Mouse (Mus musculus): ENCODE data around the gene Ttc41. TPM values are rescaled to one million over a fixed set of nuclear protein-coding genes. Genes with fewer than 3 reads are reported as not detected.

Gene Ttc41
- total RNA-seq, 2 experiments from 2014 or later, result 0.42 to 2.3 TPM

DNA sequence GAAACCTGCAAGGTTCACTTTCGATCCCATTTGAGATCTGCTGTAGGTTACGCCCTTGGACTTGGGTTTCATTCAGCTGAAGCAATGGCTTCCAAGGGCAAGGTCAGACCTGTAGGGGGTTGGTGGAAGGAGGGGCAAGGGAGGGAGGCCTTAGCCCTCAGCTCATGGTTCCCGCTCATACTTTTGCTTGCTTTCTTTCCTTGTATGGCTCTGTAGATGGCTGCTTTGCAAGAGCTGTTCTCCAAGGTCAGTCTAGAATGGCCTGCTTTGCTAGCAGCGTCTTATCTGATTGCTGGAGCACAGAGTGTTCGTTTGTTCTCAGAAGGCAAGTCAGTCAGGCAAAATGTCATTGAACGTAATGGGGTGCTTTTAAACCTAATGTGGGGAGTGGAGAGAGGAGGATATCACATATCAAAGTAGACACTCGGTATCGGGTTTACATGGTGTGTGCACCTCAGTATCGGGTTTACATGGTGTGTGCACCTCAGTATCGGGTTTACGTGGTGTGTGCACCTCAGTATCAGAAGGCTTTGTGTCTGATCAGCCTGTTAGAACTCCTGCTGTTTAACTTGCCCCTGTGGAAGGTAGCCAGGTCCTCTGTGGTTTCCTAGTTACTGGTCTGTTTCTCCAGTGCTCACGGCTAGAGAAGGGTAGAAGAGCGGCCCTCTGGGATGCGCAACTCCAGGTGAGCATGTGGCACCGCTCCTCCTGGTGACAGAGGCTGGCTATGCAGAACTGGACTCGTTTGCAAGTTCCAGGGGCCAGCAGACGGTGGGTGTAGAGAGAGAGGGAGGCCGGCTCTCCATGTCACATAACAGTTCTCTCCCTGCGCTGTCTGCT, 108.9 kb downstream of the Ttc41 start:
- no peak for ATAC-seq (replicated peaks; ENCODE audit: low FRiP score, low TSS enrichment, poor library complexity, severe bottlenecking)

DNA sequence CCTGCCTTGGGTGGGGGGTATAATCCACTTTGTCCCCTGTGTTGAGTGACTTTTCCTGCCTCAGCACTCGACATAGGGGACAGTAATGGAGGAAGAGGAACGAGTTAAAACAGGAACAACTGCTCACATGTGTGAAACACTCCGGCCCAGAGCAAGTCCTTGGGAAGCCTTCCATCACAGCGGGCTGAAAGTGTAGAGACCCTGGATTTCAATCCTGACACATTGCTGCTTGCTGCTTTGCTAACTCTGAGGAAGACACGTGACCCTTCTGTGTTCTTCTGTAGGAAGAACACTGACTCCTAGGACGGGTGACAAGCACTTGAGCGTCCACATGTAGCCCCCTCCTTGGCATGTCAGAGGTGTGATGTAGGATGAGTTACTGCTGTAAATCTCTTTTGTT, 109.5 kb downstream of the Ttc41 start:
- no peak for ATAC-seq (replicated peaks; ENCODE audit: low FRiP score, low TSS enrichment, poor library complexity, severe bottlenecking)

GRCm38 (mm10) chr10:86819649-86820165, 114.1 kb downstream of the Ttc41 start:
- ATAC-seq (replicated peaks; ENCODE audit: low FRiP score, low TSS enrichment, poor library complexity, severe bottlenecking), result no peak

GRCm38 (mm10) chr10:86821014-86821413, 115.4 kb downstream of the Ttc41 start:
- ATAC-seq (replicated peaks; ENCODE audit: low FRiP score, low TSS enrichment, poor library complexity, severe bottlenecking), result no peak

DNA sequence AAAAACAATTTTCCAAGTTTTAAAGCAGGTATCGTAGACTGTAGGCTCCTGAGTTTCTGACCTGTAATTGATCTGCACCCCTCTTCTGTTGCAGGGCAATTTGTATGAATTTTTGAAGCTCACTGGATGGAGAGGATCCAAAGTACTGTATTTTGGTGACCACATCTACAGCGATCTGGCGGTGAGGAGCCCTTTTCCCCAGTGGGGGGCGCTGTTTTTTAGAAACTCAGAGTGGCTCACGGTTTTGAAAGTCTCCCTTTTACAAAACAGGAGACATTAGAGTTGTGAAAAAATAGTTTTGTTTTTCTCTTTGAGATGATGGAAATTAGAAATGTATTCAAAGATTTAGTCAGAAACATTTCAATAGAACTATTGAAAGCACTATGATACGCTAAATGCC, 118.5 kb downstream of the Ttc41 start:
- no peak for ATAC-seq (replicated peaks; ENCODE audit: low FRiP score, low TSS enrichment, poor library complexity, severe bottlenecking)

GRCm38 (mm10) chr10:86824871-86825270, 119.3 kb downstream of the Ttc41 start:
- no peak for ATAC-seq (replicated peaks; ENCODE audit: low FRiP score, low TSS enrichment, poor library complexity, severe bottlenecking)

GRCm38 (mm10) chr10:86825871-86826522, 120.4 kb downstream of the Ttc41 start:
- no peak for ATAC-seq (replicated peaks; ENCODE audit: low FRiP score, low TSS enrichment, poor library complexity, severe bottlenecking)

Other genes starting within 250 kb of the Ttc41 start
- gene Syn3, start 206.9 kb upstream of the Ttc41 start, total RNA-seq (2014; fragmentation: Nextera tagmentation), result 0.32 and 0.59 TPM in 2 replicates
- 0.08 and 0.14 TPM in 2 replicates for gene Syn3, start 206.9 kb upstream of the Ttc41 start, total RNA-seq (2017)
- gene Hsp90b1, start 302 bp upstream of the Ttc41 start, total RNA-seq (2014; fragmentation: Nextera tagmentation), result 208 and 247 TPM in 2 replicates
- gene Hsp90b1, start 302 bp upstream of the Ttc41 start, total RNA-seq (2017), result 568 and 595 TPM in 2 replicates
- gene Gm49358, start 58.2 kb downstream of the Ttc41 start, total RNA-seq (2014; fragmentation: Nextera tagmentation), result not detected in 2 replicates
- 1.6 TPM in 1 of 2 replicates, not detected in the other for gene Gm49358, start 58.2 kb downstream of the Ttc41 start, total RNA-seq (2017)
- gene Nt5dc3, start 73.2 kb downstream of the Ttc41 start, total RNA-seq (2014; fragmentation: Nextera tagmentation), result 8.9 and 12.4 TPM in 2 replicates
- 2.9 and 6.8 TPM in 2 replicates for gene Nt5dc3, start 73.2 kb downstream of the Ttc41 start, total RNA-seq (2017)

Measured in megakaryocyte-erythroid progenitor cell, adult 5-6 weeks (primary cell).